Mouse (Mus musculus) left cerebral cortex, postnatal 36 days (tissue): ENCODE measurements at regions not wholly inside any gene's neighbourhood (a gene's known extent, or its start where the extent isn't known, plus 50 kb on each side); places are given as distances from the start of the nearest gene placed in this dataset.

Source experiments
- DNase-seq, 2 experiments: peaks; one replicate each; pipeline ENCODE4 v3.0.0; 2021 to 2022; ENCODE audit warnings: low spot score in 2 of 2, mixed read lengths in 1 of 2
- intact Hi-C: fragments of 180-260 bp; cut with DNase I; formaldehyde crosslinking; loops from one replicate; pipeline ENCODE4 v1.15.1; 2025

DNA sequence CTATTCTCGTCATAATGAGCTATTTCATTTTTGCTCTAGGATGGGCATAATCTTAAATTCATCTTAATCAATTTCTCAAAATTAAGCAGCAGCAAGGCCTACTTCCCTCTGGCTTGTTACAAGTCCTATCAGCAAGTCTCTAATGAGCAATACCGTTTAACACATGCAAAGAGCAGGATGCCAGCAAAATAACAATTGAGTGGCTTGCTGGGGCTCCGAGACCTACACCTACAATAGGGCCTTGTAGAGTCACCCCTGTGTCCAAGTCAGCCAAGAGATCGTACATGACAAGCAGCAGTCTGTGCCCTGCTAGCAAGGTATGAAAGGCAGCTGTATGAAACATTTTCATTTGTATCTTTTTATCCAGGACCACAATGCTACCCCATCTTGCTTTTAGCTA lies 169.7 kb upstream of the Phyhipl start:
- intact Hi-C loops = no loop called here
- no peak for DNase-seq

DNA sequence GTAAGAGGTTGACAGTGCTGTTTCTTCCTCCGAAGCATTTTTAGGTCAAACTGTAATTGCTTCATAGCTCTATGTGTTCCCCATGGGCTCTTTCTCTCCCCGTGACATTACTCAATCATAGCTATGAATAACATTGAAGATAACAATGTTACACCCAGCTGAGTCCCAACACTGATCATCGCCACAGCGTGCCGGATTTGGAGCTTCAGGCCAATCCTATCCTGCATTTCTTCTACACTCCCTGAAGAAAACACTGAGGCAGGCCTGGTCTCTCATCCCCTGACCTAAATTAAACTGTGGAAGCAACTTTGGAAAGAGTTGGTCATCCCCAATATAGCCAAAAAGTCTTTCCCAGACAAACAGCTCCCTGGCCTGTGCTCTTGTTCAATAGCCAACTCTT lies 168.7 kb upstream of the Phyhipl start:
- intact Hi-C loops = no loop called here

DNA sequence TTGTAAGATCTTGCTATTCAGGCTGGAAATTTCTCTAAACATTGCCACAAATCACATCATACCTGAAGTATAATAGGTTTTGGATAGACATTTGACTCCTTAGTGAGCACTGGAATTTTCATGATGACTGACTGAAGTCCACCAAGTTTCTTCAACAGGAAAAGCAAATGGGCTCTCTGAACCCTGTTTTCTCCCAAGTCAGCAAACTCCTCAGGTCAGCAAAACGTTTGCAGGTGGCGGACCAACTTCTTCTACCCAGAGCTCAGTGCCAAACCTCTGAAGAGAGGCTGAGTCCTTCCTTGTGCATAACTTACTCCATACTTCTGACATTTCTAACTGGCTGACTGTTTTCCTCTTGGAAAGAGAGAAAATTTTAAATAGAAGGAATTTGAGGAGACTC lies 164.2 kb upstream of the Phyhipl start:
- intact Hi-C loops = loop anchor here (10.0 kb wide), 2 partner anchors 395 to 455 kb away; no protein-coding TSS in a partner anchor
- no peak for DNase-seq

More for the DNA sequence above, 168.7 kb upstream of the Phyhipl start:
- DNase-seq = no peak

DNA sequence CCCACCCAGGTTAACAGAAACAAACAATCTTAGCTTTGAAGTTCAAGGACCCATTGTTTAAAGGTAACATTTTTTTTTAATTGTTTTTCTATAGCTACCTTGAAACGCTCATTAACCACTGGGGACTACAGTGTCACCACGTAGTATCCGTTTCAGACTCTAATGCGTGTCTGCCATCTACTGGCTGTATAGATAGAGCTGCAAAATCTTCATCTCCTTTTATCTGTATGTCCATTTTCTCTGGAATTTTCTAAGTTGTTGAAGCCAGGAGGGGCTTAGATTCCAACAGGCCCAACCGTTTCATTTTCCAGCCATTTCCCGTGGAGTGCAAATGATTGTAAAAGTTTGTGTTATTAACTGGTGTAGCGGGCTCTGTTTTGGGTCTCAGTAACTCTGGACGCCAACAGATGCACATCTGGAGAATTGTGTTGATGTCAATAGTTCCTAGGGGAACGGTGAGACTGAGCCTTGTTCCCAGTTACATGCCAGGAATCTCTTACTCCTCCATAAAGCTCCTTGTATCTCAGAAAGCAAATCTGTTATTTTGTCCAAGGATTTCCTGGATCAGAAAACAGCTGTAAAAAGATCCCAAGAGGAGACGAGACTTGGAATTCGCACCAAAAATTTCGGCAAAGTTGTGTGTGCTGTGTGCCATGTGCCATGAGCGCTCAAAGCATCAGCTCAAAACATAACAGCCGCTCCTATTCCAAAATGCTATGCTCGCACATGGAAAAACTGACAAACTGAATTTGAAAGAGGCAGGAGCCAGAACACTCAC lies 158.8 kb upstream of the Phyhipl start:
- intact Hi-C loops = loop anchor here (2.0 to 10.0 kb wide), 7 partner anchors 97 to 497 kb away; no protein-coding TSS in a partner anchor
- peak; percentile 10 to 35 for DNase-seq

DNA sequence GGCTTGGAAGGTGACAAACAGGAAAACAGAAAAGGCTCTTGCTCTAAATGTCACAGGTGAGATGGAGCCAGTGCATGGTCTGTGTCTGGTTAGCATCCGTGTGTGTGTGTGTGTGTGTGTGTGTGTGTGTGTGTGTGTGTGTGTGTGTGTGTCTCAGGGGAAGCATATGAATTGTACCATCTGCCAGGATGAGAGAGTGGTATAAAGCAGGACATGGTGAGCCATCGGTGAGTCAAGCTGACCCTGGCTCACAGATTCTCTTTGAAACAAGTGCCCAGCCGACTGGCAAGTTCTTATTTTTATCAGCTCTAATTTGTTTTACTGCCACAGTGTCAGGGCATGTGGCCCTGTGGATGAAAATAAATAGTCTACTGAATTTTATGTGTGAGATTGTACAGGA lies 153.6 kb upstream of the Phyhipl start:
- intact Hi-C loops = no loop called here
- DNase-seq = no peak

DNA sequence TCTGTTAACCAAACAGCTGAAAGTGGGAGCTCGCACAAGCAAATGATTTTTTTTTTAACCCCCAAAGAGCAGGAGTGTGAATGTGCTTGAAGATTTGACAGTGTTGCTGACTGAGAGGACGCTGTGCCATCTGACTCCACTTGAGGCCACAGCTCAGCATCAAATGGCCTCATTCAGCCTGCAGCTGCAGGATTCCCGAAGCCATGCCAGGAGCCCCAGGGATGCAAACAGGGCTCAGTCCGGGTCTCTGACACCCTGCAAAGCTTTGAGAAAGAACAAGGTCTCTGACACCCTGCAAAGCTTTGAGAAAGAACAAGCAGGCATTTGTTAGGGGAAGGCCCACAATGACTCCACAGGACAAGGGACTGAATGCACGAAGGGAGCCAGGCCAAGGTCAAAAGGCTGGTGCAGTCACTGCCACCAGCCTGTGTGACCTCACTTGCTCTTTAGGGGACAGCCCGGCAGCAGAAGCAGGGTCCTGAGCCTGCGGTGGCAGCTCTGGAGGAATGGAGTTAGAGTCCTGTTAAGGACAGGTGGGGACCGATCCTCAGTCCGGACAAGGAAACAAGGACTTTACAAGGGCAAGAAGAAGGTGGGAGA lies 151.1 kb upstream of the Phyhipl start:
- DNase-seq = peak; percentile 10 to 14
- intact Hi-C loops = no loop called here

DNA sequence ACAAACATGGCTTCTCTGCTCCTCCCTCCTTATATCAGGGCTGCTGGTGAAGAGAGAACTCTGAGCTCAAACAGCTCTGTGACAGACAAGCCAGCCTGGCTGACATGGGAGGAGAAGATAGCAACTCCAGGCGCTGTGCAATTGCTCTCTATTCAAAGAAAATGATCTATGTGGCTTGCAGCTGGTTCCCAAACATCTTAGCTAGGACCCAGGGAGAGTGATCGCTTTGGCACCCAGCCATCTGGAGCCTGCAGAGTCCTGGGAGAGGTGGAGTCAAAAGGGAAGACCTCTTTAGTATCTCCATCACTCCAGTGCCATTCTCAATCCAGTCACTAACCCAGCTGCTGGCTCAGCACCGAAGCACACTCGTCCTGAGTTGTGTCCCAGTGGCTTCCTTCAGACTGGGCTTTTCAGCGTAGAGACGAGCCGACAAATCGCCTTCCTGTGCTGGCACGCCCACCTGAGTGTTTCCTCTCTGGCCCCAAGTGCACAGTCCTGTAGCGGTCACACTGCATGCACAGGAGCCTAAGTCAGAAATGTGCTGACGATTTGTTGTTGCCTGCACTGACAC lies 145.1 kb upstream of the Phyhipl start:
- intact Hi-C loops = no loop called here
- peak in 1 of 2 experiments; percentile 22 for DNase-seq

DNA sequence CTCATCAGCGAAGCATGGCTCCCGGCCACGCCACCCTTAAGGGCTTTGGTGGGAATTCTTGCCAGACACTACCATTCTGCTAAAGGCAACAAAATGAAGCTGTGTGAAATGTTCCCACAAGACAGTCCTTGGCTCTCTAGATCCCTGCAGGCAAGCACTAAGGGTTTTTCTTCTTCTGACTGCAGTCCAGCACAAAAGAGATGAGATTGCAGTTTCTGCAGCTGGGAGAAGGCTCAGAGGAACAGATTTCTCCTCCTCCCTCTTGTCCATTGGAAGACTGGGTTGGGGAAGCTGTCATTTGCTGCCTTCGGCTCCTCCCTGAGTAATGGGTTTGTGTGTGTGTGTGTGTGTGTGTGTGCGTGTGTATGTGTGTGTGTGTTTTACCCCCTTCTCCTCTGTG lies 144.1 kb upstream of the Phyhipl start:
- intact Hi-C loops = no loop called here
- DNase-seq = peak; percentile 40 to 50

DNA sequence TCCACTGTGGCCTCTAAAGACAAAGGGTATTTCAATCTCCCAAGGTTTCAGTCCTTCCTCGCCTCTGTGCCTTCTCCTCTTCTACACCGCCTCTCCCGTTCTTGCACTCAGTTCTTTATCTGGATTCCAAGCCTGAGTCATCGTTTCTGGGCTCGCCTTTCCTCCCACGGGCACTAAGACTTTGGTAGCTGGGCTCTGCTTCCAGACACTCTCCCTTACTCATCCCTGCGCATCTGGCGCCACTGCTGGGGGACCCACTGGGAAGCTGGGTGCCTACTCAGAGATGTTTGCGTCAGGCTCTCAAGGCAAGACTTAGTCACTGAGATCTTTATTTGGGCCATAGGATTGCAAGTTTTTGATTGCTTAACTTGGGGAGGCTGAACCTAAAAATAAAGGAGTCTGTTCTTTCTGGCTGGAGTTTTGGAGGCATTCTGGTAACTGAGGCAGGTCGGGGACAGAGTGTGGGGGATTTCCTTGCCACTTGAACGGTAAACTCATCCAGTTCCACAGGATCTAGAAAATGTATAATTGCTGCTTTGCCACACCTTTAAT lies 143.5 kb upstream of the Phyhipl start:
- peak; percentile 85 to 87 for DNase-seq
- intact Hi-C loops = no loop called here

DNA sequence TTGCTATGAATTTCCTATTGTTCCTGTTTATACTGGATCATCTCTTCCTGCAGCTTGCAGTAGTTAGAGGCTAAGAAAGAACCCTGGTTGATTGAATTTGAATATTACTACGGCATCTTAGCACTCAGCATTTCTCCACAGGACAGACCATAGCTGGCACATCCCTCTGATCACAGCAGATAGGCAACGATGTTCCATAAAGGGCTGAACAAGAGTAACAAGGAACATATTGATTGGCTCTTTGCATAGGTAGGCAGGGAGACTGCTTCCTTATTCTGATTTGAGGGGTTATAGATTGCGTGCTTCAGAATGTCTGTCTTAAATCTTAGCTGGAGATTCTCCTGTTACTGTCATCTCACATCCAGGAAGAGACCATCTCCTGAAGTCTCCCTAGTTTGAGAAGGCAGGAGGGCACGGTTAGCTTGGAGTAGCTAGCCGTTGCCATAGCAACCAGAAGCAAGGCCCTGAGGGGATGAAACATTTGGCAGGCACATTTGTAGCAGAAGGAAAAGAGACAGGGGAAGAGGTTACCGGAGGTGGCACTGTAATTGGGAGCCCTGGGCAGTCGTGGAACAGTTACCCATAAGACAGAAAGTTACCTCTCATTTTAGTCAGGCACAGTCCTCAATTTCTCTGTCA lies 133.2 kb upstream of the Phyhipl start:
- DNase-seq = peak in 1 of 2 experiments; percentile 14
- intact Hi-C loops = no loop called here

DNA sequence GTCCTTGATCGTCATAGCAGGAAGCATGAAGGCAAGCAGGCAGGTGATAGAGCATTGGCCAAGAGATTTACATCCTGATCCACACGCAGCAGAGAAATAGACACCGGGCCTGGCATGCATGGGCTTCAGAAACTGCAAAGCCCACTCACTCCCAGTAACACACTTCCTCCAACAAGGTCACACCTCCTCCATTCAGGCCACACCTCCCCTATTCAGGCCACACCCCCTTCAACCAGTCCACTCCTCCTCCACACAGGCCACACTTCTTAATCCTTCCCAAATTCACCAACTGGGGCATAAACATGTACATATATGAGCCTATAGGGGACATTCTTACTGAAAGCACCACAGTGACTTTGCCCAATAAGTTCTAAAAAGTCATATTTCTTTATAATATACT lies 125.3 kb upstream of the Phyhipl start:
- DNase-seq = no peak
- intact Hi-C loops = no loop called here

DNA sequence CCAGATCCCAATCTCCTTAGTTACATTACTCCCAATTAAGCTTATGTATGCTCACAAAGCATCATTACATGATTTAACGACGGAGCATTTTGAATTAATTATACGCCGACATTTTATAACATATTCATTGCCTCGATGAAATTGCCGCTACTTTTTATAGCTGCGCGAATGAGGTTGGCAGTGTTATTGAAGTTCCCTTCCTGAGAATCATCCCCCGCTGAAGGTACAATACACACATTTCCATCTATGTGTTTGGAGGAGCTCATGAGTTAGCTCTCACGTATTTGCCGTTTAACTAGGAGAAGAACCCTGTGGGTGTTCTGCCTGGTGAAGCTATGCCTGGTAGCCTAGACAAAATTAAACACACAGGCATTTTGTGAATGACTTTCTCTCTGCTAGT lies 122.8 kb upstream of the Phyhipl start:
- intact Hi-C loops = no loop called here
- DNase-seq = no peak

DNA sequence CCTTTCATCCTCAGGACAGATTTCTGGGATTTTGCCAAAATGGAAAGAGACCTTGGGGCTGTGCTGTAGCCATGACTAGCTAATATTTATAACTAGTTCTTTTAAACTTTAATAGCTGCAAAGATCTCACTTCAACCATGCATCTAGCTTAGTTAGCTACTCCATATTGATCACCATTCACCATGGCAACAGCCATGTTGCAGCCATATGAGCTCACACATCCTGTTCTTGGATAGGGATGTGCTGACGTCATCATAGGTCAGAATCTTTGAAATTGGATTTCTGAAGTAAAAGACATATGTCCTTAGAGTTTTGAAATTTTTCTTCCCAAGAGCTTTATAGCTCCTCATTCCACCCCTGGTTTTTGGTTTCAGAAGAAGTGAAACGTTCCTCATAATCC lies 118.8 kb upstream of the Phyhipl start:
- DNase-seq = no peak
- intact Hi-C loops = no loop called here

DNA sequence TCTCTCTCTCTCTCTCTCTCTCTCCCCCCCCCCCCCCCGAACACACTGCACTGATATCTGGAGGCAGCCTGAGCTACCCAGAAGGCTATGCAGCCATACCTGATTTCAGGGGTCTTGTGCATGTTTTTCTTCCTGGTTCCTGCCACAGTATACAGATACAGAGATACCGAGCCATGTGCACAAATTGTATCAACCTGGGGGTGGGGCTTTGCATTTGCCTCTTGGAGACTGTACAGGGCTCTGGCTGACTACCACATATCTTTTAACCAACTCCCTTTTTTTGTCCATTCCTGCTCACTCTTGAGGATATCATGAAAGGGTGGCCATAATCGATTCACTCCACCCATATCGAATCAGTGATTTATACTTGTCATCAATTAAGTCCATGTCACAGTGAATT lies 118.4 kb upstream of the Phyhipl start:
- no peak for DNase-seq
- intact Hi-C loops = no loop called here

DNA sequence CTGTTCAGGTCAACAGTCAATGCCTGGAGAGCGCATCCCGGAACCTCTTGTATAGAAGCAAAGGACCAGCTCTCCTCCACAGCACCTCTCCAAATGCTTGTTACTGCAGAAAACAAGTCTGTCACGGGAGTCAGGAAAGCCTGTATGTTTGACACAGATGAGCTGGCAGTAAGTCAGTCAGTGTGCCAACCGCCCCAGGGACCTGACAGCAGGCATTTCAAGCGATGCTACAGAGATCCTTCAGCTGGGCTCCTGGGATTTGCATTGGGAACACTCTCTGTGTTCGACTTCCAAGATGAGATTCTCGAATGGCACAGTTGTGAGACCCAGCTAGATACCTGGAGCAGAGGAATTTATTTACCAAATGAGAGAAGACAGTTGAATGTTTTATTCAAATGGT lies 111.7 kb upstream of the Phyhipl start:
- intact Hi-C loops = no loop called here
- DNase-seq = no peak

DNA sequence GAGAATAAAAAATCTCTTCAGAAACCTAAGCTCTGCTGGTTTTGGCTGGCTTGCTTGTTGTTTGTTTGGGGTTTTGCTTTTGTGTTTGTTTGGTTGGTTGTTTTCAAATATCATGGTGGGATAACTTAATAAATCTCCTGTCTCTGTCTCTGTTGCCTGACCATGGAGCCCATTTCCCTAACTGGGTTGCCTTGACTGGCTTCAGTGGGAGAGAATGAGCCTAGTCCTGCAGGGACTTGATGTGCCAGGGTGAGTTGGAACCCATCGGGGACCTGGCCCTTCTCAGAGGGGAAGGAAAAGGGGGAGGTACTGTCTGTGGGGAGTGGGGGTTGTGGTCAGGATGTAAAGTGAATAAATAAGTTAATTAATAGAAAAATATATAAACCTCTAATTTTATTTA lies 111.1 kb upstream of the Phyhipl start:
- DNase-seq = no peak
- intact Hi-C loops = no loop called here

DNA sequence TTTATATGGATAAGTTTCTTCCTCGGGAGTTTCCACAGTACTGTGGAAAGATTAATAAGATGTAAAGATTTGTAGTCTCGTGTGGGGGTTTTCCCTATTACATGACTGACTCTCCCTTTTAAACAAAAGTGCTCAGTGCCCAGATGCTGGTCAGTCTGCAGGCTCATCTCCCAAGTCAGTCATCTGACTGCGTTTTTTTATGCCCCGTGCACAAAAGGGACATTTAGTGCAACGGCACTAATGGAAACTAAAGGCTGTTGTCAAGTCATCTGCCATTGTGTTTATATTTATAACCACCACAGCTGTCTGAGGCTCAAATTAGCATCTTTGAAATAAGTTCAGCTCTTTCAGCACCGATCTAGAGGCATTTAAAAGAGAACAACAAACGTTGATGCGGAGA lies 110.7 kb upstream of the Phyhipl start:
- DNase-seq = no peak
- intact Hi-C loops = no loop called here

DNA sequence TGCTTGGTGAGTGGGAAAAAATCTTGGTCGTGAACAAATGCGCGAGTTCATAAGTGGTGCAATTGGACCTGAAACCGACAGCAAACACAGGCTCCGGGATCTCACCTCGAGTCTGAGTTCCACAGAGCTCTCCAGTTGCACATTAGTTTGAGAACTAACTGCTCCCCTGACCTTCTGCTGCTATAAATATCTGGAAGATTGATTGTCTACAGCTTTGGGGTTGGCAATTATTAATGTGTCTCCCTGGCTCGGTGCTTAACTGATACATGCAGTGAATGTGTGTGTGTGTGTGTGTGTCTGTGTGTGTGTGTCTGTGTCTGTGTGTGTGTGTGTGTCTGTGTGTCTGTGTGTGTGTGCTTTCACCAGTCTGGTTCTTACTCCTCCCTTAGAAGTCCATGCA lies 107.4 kb upstream of the Phyhipl start:
- intact Hi-C loops = no loop called here
- DNase-seq = no peak

DNA sequence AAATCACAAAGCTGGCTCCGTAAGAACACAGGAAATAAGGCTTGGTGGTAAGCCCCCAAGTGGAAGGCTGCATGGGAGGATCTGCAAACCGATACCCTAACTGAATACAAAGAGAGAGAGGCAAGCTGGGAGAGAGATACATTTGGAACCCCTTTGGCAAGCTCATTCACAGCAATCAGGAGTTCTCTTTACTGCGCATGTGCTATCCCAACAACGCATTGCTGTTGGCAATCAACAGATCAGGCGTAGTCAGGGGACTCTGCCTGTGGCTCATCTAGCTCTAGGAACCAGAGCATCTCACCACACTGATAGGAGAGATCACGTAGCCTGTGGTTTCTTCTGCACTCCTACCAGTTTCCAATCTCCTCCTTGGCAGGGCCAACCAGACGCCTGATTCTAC lies 103.9 kb upstream of the Phyhipl start:
- intact Hi-C loops = no loop called here
- peak in 1 of 2 experiments; percentile 12 for DNase-seq

DNA sequence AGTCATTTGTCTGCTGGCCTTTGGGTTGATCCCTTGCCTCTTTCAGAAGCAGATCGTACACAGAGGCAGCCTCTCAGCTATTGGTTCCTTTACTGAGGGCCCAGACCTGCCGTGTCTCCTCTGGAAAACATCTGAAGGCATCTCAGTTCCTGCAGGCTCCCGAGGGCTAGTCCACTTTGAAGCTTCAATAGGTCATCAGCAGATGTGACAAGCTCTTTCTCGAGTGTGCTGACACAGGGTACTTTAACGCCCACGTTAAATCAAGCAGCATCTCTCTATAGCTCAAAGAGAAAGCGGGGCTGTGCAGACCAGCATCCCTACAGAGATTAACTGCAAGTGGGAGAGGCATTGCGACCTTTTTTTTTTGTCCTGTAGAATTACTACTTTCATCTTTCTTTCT lies 96.0 kb upstream of the Phyhipl start:
- DNase-seq = no peak
- intact Hi-C loops = no loop called here
